In the genomic region with DNA sequence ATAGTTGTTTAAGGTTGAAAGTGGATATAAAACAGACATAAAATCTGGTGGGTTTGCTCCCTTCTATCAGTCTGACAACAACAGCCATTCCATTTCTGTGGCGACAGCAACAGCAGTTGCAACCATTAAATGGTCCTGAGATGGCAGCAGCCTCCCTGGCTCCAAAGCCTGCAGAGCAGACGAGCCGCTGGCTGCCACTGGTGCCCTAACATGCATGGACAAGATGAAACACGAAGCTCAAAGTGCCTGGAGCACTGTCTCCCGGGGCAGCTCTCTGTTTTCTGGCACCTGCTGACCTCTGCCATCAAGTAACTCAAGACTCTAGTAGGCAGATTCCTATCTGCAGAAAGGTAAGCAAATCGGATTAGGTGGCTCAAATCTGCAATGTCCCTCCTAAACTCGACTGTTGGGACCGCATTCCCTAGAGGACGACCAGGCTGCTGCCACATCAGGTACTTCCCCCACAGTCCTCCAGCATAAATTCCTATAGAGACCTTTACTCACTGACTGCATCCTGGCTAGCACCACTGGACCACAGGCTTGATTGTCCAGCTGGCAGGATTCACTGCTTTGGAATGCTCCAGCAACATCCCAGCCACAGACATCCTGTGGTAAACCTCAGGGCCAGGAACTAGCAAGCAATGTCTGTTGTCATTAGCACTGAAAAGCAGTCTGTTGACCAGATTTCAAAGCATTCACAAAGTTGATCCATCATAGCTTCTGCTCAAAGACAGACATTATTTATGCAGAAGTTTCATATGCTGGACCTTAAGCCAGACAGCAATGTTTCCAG, we compare ENCODE assay signal across 16 mouse cellular contexts.
DNase-seq lines count a peak whose midpoint lies in the region; ATAC-seq and TF ChIP-seq lines count a peak whose summit lies in the region.
"Had no signal": no experiment of that assay in that cellular context is flagged by ENCODE, and none has a peak within 500 bp of the region (broad histone marks: within the 10 kb centered on the region; RNA-seq: fewer than 3 reads in every experiment).

No protein-coding gene starts in this region.

- H3K4me3 ChIP-seq in midbrain, embryonic 15.5 days, result no peak overlapping the region
- H3K4me3 ChIP-seq in midbrain, embryonic 11.5 days (ENCODE audit: low read depth, low read length), result no peak overlapping the region
- H3K4me3 ChIP-seq in myocyte, result no peak overlapping the region
- H3K4me3 ChIP-seq: forebrain, embryonic 13.5 days; lung, embryonic 15.5 days; midbrain, embryonic 12.5 days had no signal

- no peak overlapping the region for H3K9ac ChIP-seq in midbrain, embryonic 15.5 days
- no peak overlapping the region for H3K9ac ChIP-seq in midbrain, embryonic 11.5 days (ENCODE audit: low read length)
- H3K9ac ChIP-seq: forebrain, embryonic 13.5 days; lung, embryonic 15.5 days; midbrain, embryonic 12.5 days had no signal

- H3K36me3 ChIP-seq in midbrain, embryonic 15.5 days (replicated peaks), result no peaks in the 10 kb centered on the region
- no peaks in the 10 kb centered on the region for H3K36me3 ChIP-seq in midbrain, embryonic 11.5 days (ENCODE audit: control insufficient read depth, insufficient read depth, low read length)
- H3K36me3 ChIP-seq in myocyte (ENCODE audit: control insufficient read depth, insufficient read depth), result no peaks in the 10 kb centered on the region
- H3K36me3 ChIP-seq: lung, embryonic 15.5 days; midbrain, embryonic 12.5 days had no signal

- no peak overlapping the region for H3ac ChIP-seq in myocyte (ENCODE audit: control insufficient read depth, insufficient read length)

- H3K9me3 ChIP-seq in midbrain, embryonic 15.5 days, result no peaks in the 10 kb centered on the region
- no peaks in the 10 kb centered on the region for H3K9me3 ChIP-seq in midbrain, embryonic 11.5 days (ENCODE audit: control insufficient read depth, low read length)
- H3K9me3 ChIP-seq: forebrain, embryonic 13.5 days; lung, embryonic 15.5 days; midbrain, embryonic 12.5 days had no signal

- intact Hi-C loops in heart, postnatal 10 days (cut with DNase I), result no loop called here

- peaks cover 4% of the 10 kb centered on the region; the same call in 1 of the 2 replicates for H3K4me1 ChIP-seq in midbrain, embryonic 15.5 days
- H3K4me1 ChIP-seq in midbrain, embryonic 11.5 days (ENCODE audit: control insufficient read depth, insufficient read depth, low read length), result no peaks in the 10 kb centered on the region
- H3K4me1 ChIP-seq: forebrain, embryonic 13.5 days; lung, embryonic 15.5 days; midbrain, embryonic 12.5 days had no signal

- no peak for ATAC-seq in midbrain, embryonic 15.5 days (replicated peaks)
- no peak for ATAC-seq in midbrain, embryonic 11.5 days (ENCODE audit: low FRiP score)
- ATAC-seq: forebrain, embryonic 13.5 days; inflammation-experienced regulatory T-cells, adult 6 months had no signal

- 53% methylated on average over 9 of the region's 9 CpGs for WGBS in midbrain, embryonic 15.5 days
- 67% methylated on average over 9 of the region's 9 CpGs for WGBS in midbrain, embryonic 11.5 days

- 0 out of 2 replicates have a peak overlapping the region, but pooled peaks have one; percentile 24 for H3K27ac ChIP-seq in midbrain, embryonic 15.5 days
- no peak overlapping the region for H3K27ac ChIP-seq in midbrain, embryonic 11.5 days (ENCODE audit: low read depth, low read length)
- H3K27ac ChIP-seq: forebrain, embryonic 13.5 days; lung, embryonic 15.5 days; midbrain, embryonic 12.5 days had no signal

- TF ChIP-seq POLR2A in myocyte (IDR thresholded peaks at IDR 0.05; ENCODE audit: insufficient read length, low read depth), result no peak

- no peaks in the 10 kb centered on the region for H3K27me3 ChIP-seq in midbrain, embryonic 15.5 days (replicated peaks)
- H3K27me3 ChIP-seq in midbrain, embryonic 11.5 days (ENCODE audit: control insufficient read depth, insufficient read depth, low read length), result no peaks in the 10 kb centered on the region
- no peaks in the 10 kb centered on the region for H3K27me3 ChIP-seq in myocyte (ENCODE audit: control insufficient read depth, insufficient read depth, insufficient read length)
- H3K27me3 ChIP-seq: forebrain, embryonic 13.5 days; lung, embryonic 15.5 days; midbrain, embryonic 12.5 days had no signal

- H3K4me2 ChIP-seq in midbrain, embryonic 15.5 days, result no peak overlapping the region
- H3K4me2 ChIP-seq in midbrain, embryonic 11.5 days, result no peak overlapping the region
- H3K4me2 ChIP-seq in myocyte (ENCODE audit: low read depth), result peak overlapping the region; percentile 68
- H3K4me2 ChIP-seq: forebrain, embryonic 13.5 days; lung, embryonic 15.5 days; midbrain, embryonic 12.5 days had no signal

- DNase-seq in heart, postnatal 10 days, result peak; percentile 2 to 8
- no peak for DNase-seq in heart, adult 9 months (ENCODE audit: low spot score in 2 of 2)
- DNase-seq in midbrain, embryonic 11.5 days (ENCODE audit: low spot score, missing footprints), result no peak
- peak; percentile 26 for DNase-seq in embryo, embryonic 10 days (ENCODE audit: low spot score)
- DNase-seq in layer of hippocampus, adult 8-10 months (ENCODE audit: low spot score in 2 of 2), result no peak
- no peak for DNase-seq in layer of hippocampus, adult 9-10 months (ENCODE audit: low spot score)
- DNase-seq: cerebellum, adult 11 months; gastrocnemius, postnatal 36 days; kidney, postnatal 10 days; right cerebral cortex, postnatal 4 days had no signal

- no peaks in the 10 kb centered on the region for H3K79me2 ChIP-seq in myocyte (ENCODE audit: control insufficient read depth, insufficient read depth)

TF ChIP-seq in myocyte, 11 proteins besides CTCF, POLR2A, EP300 and RAD21:
- no peak for TF ChIP-seq MAX (IDR thresholded peaks at IDR 0.05; ENCODE audit: low read depth)
- TF ChIP-seq MYOD1 (IDR thresholded peaks at IDR 0.05; ENCODE audit: control insufficient read depth in 1 of 3, insufficient read length in 2 of 3, low read depth in 2 of 3), result peak in 2 of 3 experiments; percentile 17 to 75
- no peak for TF ChIP-seq POLR2AphosphoS2 (IDR thresholded peaks at IDR 0.05; ENCODE audit: insufficient read length, low read depth)
- TF ChIP-seq TCF3 (IDR thresholded peaks at IDR 0.05; ENCODE audit: insufficient read length, low read depth), result peak; percentile 56
- peak; percentile 49 for TF ChIP-seq TCF12 (IDR thresholded peaks at IDR 0.05; ENCODE audit: insufficient read depth, poor library complexity, severe bottlenecking)
- peak in 1 of 3 experiments; percentile 60 for TF ChIP-seq MYOG (IDR thresholded peaks at IDR 0.05; ENCODE audit: control insufficient read depth in 1 of 3, insufficient read depth in 1 of 3, insufficient read length in 2 of 3, low read depth in 2 of 3)
- TF ChIP-seq SRF (IDR thresholded peaks at IDR 0.05; ENCODE audit: control insufficient read depth, insufficient read length, low read depth), result no peak
- TF ChIP-seq CEBPB (IDR thresholded peaks at IDR 0.05; ENCODE audit: insufficient read depth, poor library complexity, severe bottlenecking), result peak; percentile 49; the same call in 1 of the 2 replicates
- no peak for TF ChIP-seq REST (IDR thresholded peaks at IDR 0.05; ENCODE audit: insufficient read depth, insufficient read length)
- TF ChIP-seq E2F4 (IDR thresholded peaks at IDR 0.05; ENCODE audit: insufficient read depth), result no peak
- TF ChIP-seq USF1 (IDR thresholded peaks at IDR 0.05; ENCODE audit: low read depth), result no peak
TF ChIP-seq in myocyte: peak in this region for 5.

Comparison
In these comparisons a context has a peak if more than half of its experiments do, and no peak if none do; other contexts are left out.
1. DNase-seq: peak in heart, postnatal 10 days (2 of 2) and embryo, embryonic 10 days (single experiment); none in heart, adult 9 months (0 of 2), midbrain, embryonic 11.5 days (single experiment), layer of hippocampus, adult 8-10 months (0 of 2) and layer of hippocampus, adult 9-10 months (single experiment).